Mouse (Mus musculus) ES-E14 (cell line): ENCODE measurements at regions not wholly inside any gene's neighbourhood (a gene's known extent, or its start where the extent isn't known, plus 50 kb on each side); places are given as distances from the start of the nearest gene placed in this dataset.

Source experiments
- CHD2 ChIP-seq: IDR thresholded peaks from 2 replicates; pipeline ENCODE4 v1.6.1; 2014; ENCODE audit warnings: mild to moderate bottlenecking, low read depth, low read length, inconsistent platforms
- HCFC1 ChIP-seq: IDR thresholded peaks from 2 replicates; pipeline ENCODE4 v1.6.1; 2012; ENCODE audit warnings: low read length, inconsistent platforms, borderline replicate concordance; ENCODE audit not compliant: insufficient read depth
- ZC3H11A ChIP-seq: IDR thresholded peaks from 2 replicates; pipeline ENCODE4 v1.6.1; 2012; ENCODE audit warnings: low read depth, mild to moderate bottlenecking, inconsistent platforms, low read length, borderline replicate concordance
- ZNF384 ChIP-seq: IDR thresholded peaks from 2 replicates; pipeline ENCODE4 v1.6.1; 2012; ENCODE audit warnings: low read depth, low read length, inconsistent platforms

DNA sequence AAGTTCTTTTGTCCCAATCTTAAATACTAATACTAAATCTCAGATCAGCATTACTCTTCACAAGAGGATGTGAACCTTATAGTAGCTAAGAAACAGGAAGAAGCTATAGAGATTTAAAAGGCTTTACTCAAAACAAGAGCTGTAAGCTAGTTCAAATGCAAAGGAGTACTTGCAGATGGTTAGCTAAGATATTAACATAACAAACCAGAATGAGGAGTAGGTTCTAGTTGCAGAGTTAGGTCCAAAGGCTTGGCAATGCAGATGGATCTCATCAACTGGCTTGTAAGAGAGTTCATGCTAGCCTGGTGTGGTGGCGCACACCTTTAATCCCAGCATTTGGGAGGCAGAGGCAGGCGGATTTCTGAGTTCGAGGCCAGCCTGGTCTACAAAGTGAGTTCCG lies 59.0 kb upstream of the Mms22l start:
- TF ChIP-seq ZC3H11A = no peak
- no peak for TF ChIP-seq CHD2
- TF ChIP-seq HCFC1 = no peak
- no peak for TF ChIP-seq ZNF384
